Mouse (Mus musculus) heart, postnatal 25 days (tissue): ENCODE measurements at regions not wholly inside any gene's neighbourhood (a gene's known extent, or its start where the extent isn't known, plus 50 kb on each side); places are given as distances from the start of the nearest gene placed in this dataset.

Experiments
- DNase-seq: peaks from one replicate; pipeline ENCODE4 v3.0.0; 2022; ENCODE audit warnings: low spot score
- intact Hi-C: fragments of 180-260 bp; cut with DNase I; formaldehyde crosslinking; loops from one replicate; pipeline ENCODE4 v1.15.1; 2025

GRCm38 (mm10) chr8:11097813-11098212 is 89.6 kb upstream of the Irs2 start:
- no peak for DNase-seq
- intact Hi-C loops: loop anchor here (5.0 kb wide), 2 partner anchors 71 to 74 kb away; no protein-coding TSS in a partner anchor

DNA sequence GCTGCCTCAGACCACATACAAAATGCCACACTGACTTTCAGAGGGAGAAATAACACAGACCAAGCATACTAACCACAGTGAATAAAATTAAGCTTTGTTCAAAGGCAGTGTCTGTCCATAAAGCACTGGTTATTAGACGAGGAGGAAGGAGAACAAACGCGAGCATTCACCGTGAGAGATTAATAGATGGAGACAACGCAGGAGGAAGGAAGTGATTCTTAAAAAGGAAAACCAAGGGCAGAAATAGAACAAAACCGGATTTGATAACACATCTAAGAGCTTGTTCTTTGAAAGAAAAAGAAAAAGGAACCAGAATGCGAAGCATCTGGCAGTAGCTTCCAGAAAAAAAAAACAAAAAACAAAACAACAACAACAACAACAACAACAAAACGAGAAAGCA is 86.3 kb upstream of the Irs2 start:
- no peak for DNase-seq
- intact Hi-C loops: no loop called here

DNA sequence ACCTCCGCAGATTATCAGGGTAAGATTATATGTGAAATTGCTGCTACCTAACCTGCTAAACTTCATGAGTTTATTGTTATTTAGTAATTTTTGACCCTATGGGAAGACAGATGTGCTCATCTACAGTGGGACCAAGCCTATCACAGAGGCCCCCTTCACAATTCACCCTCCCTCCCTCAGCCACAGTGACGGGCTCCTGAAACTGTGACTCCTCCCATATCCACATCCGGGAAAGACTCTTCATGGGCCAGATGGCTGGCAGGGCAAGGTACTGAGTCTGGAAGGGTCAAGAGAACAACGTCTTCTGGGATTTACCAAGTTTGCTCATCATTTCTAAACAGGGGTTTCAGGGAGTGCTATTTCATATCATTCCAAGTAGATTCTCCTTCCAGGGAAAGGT is 84.1 kb upstream of the Irs2 start:
- DNase-seq: no peak
- intact Hi-C loops: no loop called here

GRCm38 (mm10) chr8:11091675-11092345 is 83.6 kb upstream of the Irs2 start:
- DNase-seq: no peak
- intact Hi-C loops: no loop called here

DNA sequence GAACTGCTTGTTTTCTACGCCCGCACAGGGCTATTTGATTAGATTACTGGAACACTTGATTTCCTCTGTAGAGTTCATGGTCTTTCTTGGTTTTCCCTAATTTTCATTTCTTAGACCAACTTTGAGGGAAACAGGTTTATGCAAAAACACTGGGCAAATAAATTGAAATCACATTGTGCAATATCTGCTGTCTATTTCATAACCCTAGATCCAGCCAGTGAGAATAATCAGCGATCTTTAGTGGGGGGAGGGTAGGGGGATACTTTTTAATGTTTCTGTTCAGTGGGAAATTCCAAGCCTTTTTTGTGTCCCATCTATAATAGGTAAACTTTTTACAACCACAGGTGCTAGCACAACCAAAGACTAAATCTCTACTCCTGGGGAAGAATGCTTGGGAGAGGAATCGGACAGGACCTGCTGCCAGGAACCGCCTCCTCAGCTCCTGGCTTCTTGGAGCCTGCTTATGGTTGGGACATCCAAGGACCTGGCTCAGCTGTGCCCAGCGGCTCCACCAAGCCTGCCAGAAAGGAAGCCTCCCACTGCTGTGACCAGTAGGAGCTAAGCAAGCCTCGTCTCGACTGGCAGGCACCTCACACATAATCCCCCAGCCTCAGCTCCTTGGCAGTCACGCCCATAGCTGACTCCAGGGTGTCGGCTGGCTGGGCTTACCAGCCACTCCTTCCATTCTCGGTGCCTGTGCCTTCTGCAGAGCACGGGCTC is 80.8 kb upstream of the Irs2 start:
- intact Hi-C loops: no loop called here
- DNase-seq: peak; percentile 70

- intact Hi-C loops: no loop called here
- DNase-seq: peak; percentile 58
Measured at GRCm38 (mm10) chr8:11085244-11085643, 77.0 kb upstream of the Irs2 start.

DNA sequence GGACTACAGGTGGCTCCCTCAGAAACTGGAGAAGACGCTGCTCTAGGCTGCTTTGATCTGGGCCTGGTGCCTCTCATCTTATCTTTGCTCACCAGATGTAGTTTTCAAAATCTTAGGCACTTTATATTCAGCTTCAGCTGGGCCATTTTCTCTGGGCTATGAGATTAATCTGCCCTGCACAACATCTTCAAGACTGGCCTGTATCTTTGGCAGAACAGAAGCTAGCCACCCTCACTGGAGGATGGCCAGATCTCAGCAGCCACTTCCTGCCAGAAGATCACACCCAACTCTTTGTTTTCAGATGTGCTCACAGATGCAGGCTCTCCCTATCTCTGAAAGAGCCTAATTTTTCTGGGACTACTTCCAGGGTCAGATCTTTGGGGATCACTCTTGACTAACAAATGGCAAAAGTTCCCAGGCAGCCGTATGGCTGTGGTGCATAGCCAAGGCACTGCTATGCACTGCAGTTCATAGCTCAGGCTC is 75.8 kb upstream of the Irs2 start:
- DNase-seq: peak; percentile 49
- intact Hi-C loops: no loop called here

DNA sequence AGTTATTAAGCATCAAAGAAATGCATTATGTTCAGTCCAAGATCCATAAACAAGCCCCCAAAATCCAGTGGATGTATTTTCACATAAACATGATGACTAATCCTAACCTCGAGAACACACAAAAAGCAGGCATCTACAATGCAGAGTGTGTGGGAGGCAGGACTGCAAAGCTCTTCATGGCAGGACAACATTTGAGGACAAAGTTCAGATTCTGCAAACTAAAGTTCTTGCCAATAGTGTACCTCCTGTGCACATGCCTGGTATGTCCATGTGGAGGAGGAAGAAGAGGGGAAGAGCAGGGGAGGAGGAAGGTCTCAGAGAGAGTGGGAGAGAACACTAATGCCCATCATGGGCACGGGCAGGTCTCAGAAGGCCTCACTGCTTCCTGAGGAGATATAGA is 72.6 kb upstream of the Irs2 start:
- intact Hi-C loops: no loop called here
- DNase-seq: no peak

GRCm38 (mm10) chr8:11079805-11080204 is 71.5 kb upstream of the Irs2 start:
- intact Hi-C loops: no loop called here

DNA sequence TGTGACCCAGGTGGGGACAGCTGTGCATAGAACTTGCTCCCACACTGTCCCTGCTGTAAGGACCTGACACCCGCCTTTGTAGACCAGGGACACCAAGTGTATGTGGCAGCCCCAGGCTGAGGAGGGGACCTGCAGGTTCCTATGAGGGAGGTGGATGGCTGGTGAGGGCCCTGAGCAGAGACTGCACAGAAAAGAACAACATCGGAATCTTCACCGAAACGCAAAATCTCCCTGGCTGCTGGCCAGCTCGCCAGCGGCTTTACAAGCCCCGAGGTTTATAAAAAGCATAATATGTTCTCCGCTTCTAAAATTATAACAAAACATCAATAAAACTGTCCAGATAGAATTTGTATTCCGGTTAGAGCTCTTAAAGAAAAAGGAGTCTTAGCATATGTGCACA is 68.9 kb upstream of the Irs2 start:
- DNase-seq: no peak
- intact Hi-C loops: no loop called here

More at GRCm38 (mm10) chr8:11079805-11080204, 71.5 kb upstream of the Irs2 start:
- DNase-seq: no peak

DNA sequence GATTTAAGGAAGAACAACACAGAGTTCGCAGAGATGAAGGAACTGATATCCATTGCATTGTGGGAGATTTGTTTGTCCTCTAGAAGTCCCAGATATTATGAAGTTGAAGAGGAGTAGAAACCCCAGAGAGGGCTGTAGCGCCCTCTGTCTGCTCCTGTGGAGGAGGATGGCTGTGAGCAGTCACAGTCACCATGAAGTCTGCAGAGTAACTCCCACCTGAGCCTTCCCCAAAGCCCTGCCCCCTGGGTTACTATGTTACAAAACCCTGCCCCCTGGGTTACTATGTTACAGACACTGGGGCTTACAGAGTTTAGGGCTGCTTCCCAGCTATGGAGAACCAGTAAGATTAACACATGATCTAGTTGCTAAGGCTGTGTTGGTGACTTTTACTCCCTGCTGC is 62.9 kb upstream of the Irs2 start:
- DNase-seq: no peak
- intact Hi-C loops: no loop called here

DNA sequence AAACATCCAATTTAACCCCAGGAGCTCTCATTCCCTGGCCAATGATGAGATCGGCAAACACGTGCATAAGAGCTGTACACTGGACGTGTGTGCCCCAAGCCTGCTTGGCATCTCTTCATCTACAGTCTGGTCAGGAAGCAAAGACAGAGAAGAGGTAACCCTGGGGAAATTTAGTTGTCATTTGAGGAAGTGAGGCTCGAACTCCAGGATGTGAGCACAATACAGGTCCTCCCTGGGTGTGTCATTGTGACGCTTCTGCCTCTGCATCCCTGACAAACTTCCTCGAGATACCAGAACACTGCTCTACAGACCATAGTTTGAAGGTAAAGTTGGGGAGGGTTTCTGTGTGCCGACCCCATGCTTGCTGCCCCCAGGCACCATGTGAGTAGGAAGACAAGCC is 59.2 kb upstream of the Irs2 start:
- DNase-seq: no peak
- intact Hi-C loops: no loop called here

DNA sequence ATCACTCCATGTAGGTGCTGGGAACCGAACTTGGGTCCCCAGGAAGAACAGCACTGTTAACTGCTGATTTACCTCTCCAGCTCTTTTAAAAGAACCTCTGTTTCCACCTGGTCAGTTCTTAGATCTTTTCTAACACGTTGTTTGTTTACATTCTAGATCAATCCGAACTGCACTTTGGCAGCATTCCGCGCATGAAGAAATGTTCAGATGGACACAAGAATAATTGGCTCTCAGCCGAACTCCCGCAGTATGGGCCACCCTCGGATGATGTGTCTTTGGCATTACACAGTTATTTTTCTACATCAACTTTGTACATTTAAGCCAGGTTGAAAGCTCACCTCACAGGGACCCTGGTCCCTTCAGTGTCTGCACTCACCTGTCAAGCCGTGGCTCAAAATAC is 57.7 kb upstream of the Irs2 start:
- intact Hi-C loops: no loop called here
- no peak for DNase-seq

- intact Hi-C loops: no loop called here
- no peak for DNase-seq
Measured at GRCm38 (mm10) chr8:11065303-11065702, 57.0 kb upstream of the Irs2 start.

DNA sequence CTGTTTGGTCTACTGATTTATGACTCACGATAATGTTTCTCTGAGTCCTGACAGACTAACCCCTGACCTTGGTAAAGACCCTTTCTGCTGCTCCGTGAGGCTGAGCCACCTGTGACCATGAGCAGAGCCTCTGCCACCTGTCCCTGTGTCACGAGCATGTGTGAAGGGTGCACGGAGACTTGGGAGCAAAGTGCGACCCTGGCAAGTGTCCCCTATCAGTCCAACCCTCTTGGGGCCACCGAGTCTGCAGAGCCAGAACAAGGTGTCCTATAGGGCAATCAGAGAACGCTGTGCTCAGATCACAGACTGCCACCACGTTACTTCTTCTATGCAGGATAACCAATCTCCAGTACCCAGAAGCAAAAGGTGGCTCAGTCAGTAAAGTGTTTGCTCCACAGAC is 54.8 kb upstream of the Irs2 start:
- intact Hi-C loops: no loop called here
- no peak for DNase-seq

GRCm38 (mm10) chr8:11062348-11062946 is 54.2 kb upstream of the Irs2 start:
- DNase-seq: no peak
- intact Hi-C loops: no loop called here

DNA sequence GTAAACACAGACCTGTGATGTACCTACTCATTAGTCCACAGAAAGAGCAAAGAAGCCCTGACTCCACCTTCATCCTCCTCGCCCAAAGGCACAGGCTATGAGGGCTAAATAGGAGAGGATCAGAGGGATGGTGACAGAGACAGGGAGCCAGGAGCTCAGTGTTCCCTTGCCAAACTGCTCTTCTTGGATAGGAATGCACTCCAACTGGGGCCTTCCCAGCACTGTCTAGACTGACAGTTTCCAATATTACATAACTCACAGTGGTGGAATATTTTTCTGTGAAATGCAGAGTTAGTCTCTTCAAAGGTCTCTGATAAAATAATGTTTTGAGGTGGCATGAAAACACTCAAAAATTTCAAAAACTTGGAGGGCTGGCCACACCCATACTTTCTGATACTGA is 53.5 kb upstream of the Irs2 start:
- intact Hi-C loops: no loop called here
- no peak for DNase-seq

DNA sequence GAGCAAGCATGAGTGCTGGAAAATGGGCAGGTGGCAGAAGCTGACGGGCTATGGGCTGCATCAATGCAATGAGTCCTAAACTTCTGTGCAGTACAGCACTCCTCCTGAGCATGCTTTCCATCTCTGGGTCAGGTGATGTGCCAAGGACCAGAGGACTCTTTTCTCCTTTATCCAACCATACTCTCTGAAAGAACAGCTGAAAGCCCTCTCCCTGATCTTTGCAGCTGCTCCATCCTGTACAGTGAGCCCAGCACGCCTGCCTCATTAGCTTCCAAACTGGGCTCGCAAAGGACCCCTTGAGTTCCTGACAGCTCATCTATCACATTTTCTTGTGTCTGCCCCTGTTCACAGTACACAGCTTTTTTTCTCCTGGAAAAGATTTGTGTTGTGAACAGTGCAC is 52.3 kb upstream of the Irs2 start:
- intact Hi-C loops: no loop called here
- DNase-seq: no peak

DNA sequence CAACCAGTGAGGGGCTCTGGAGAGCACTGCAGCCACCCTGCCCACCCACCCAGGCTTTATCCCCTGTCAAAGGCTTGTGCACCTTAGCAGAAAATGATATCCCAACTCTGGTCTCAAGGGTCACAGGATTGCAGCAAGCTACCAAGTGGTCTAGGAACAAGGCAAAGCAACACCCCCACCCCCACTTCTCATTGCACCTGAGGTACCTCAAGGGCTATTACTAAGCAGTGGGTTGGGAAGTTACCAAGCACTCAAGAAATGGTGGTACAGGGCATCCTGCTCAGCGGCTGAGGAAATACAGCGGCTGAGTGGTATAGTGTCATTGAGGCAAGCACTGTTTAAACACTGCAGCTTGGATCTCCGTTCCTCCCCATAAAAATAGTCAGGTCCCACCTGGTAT is 50.1 kb upstream of the Irs2 start:
- DNase-seq: no peak
- intact Hi-C loops: no loop called here
